Mouse (Mus musculus): ENCODE measurements around the gene Fbxl16. TPM values are rescaled to one million over a fixed set of nuclear protein-coding genes. Genes with fewer than 3 reads are reported as not detected.

The Fbxl16 gene
- polyA plus RNA-seq, 1 experiment from 2014 or later = 31.7 TPM

DNA sequence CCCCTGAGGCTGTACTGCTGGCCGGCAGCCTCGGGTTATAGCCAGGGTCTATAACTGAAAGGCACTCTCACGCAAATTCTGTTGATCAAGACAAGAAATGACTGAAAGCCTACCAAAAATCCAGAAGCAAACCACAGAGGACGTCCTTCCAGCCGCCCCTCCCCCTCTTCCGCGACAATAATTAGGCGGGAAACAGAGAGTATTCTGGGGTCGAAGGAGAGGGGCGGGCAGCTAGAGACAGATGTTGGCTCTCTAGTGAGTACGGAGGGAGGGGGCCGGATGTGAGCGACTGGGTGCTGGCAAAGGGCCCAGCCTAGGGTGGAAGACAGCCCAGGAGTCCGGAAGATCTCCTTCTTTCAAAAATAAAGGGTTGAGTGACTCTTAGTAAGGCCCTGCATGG, 16.3 kb upstream of the Fbxl16 start, which contains the start of gene Fam173a:
TSS of gene Fam173a (minus strand) at position 287 of the 400 bp plus-strand sequence.
- H3K27me3 ChIP-seq (ENCODE audit: control insufficient read depth, insufficient read depth, low read length) = no peaks in the 10 kb centered on the region

DNA sequence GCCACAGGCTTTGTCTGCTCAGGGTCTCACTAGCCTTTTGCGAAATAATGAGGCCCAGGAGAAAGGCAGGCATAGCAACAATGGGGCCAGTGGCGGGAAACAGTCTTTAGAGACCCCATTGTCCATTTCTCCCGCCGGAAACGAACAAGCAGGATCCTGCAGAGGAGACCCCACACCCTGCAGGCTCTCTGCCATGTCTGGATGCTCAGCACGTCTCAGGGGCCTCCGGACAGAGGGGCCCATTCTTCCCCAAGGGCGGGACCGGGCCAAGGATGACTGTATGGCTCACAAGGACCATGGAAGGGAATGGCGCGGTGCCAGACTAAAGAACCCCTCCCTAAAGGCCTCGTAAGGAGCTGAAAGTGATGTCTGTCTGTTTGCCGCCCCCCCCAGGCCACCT, 14.7 kb upstream of the Fbxl16 start:
- Histone ChIP-seq H3K4me2 (replicated peaks) (peak overlapping the region; percentile 70), H3K9ac (peak overlapping the region; percentile 47; the same call in 1 of the 2 replicates), H3K4me3 (replicated peaks; ENCODE audit: low read length) (no peak overlapping the region), H3K36me3 (replicated peaks; ENCODE audit: control insufficient read depth, insufficient read depth) (peaks cover 8% of the 10 kb centered on the region), H3K27me3 (ENCODE audit: control insufficient read depth, insufficient read depth, low read length) (no peaks in the 10 kb centered on the region), H3K9me3 (ENCODE audit: control insufficient read depth, low read length) (no peaks in the 10 kb centered on the region), H3K4me1 (replicated peaks; ENCODE audit: control insufficient read depth, insufficient read depth, low read length) (peaks cover 26% of the 10 kb centered on the region), H3K27ac (peak overlapping the region; percentile 40; the same call in 1 of the 2 replicates)
- 7% methylated on average over 13 of the region's 13 CpGs for WGBS
- no peak for DNase-seq (ENCODE audit: low spot score)
- no peak for ATAC-seq (ENCODE audit: low FRiP score)

More for the DNA sequence above, 16.3 kb upstream of the Fbxl16 start, which contains the start of gene Fam173a:
- DNase-seq (ENCODE audit: low spot score) (peak; percentile 69), ATAC-seq (ENCODE audit: low FRiP score) (peak; percentile 51; the same call in 1 of the 2 replicates)
- Histone ChIP-seq H3K4me3 (replicated peaks; ENCODE audit: low read length) (peak within 1 kb of the TSS; percentile 60), H3K9ac (peak within 1 kb of the TSS; percentile 80), H3K4me1 (replicated peaks; ENCODE audit: control insufficient read depth, insufficient read depth, low read length) (peaks cover 26% of the 10 kb centered on the region), H3K4me2 (replicated peaks) (peak within 1 kb of the TSS; percentile 85), H3K27ac (peak within 1 kb of the TSS; percentile 95), H3K9me3 (ENCODE audit: control insufficient read depth, low read length) (no peaks in the 10 kb centered on the region), H3K36me3 (replicated peaks; ENCODE audit: control insufficient read depth, insufficient read depth) (peaks cover 19% of the 10 kb centered on the region)
- under 1% methylated on average over 14 of the region's 14 CpGs for WGBS

DNA sequence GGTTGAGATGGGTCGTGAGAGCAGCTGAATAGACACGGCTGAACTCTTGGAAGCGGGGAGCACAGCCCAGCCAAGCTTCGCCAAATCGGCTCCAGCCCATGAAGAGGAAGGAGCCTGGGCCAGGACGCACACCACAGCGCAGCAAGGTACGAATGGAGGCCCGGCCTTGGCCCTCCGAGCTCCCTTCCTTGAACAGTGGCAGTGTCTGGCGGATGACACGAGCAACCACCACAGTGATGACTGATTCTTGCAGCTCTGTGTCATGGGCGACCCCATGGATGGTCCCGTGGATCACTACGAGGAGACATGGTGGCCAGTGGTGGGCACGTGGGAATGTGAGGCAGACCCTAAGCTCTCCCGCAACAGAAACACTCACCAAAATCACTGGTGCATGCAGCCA, 13.9 kb upstream of the Fbxl16 start:
- 39% methylated on average over 17 of the region's 17 CpGs for WGBS
- Histone ChIP-seq H3K9ac (peak overlapping the region; percentile 47), H3K4me2 (replicated peaks) (peak overlapping the region; percentile 70), H3K27ac (peak overlapping the region; percentile 40), H3K27me3 (ENCODE audit: control insufficient read depth, insufficient read depth, low read length) (no peaks in the 10 kb centered on the region), H3K4me3 (replicated peaks; ENCODE audit: low read length) (peak overlapping the region; percentile 49), H3K4me1 (replicated peaks; ENCODE audit: control insufficient read depth, insufficient read depth, low read length) (peaks cover 26% of the 10 kb centered on the region), H3K36me3 (replicated peaks; ENCODE audit: control insufficient read depth, insufficient read depth) (0 out of 2 replicates have a peak, but pooled peaks cover under 1% of the 10 kb centered on the region), H3K9me3 (ENCODE audit: control insufficient read depth, low read length) (no peaks in the 10 kb centered on the region)
- ATAC-seq (ENCODE audit: low FRiP score) (no peak), DNase-seq (ENCODE audit: low spot score) (no peak)

GRCm38 (mm10) chr17:25795609-25796092, 13.2 kb upstream of the Fbxl16 start, which contains the start of gene AC134908.4:
AC134908.4 (minus strand) TSS chr17:25795659.
- Histone ChIP-seq H3K9ac (peak within 1 kb of the TSS; percentile 47), H3K4me2 (replicated peaks) (peak within 1 kb of the TSS; percentile 70), H3K36me3 (replicated peaks; ENCODE audit: control insufficient read depth, insufficient read depth) (no peaks in the 10 kb centered on the region), H3K4me3 (replicated peaks; ENCODE audit: low read length) (peak within 1 kb of the TSS; percentile 49), H3K27me3 (ENCODE audit: control insufficient read depth, insufficient read depth, low read length) (no peaks in the 10 kb centered on the region), H3K4me1 (replicated peaks; ENCODE audit: control insufficient read depth, insufficient read depth, low read length) (peaks cover 26% of the 10 kb centered on the region), H3K9me3 (ENCODE audit: control insufficient read depth, low read length) (no peaks in the 10 kb centered on the region), H3K27ac (peak within 1 kb of the TSS; percentile 62)
- WGBS = 5% methylated on average over 6 of the region's 6 CpGs
- no peak for DNase-seq (ENCODE audit: low spot score)
- ATAC-seq (ENCODE audit: low FRiP score) = no peak; the same call in 1 of the 2 replicates

DNA sequence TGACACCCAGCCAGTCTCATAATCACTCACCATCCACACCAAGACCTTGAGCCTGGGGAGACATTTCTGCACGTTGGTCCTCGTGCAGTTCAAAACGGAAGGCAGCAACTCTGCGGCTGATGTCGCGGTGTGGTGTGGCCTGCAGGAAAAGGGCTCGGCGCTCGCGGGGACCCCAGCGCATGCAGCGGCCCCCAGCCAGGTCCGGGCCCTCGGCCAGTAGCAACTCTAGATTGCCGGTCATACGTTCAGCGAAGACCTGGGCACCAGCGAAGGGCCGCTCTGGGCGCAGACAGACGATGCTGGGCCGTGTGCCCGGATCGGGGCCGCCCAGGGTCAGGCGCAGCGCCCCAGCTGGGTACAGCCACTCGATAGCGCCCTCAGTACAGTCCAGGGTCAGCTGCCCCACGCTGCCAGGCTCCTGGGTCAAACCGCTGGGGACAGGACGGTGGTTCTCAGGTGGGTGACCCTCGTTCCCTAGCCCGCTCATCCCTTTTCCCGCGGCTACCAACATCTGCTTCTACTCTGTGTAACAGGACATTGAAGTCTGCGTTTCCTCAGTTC, 12.6 kb upstream of the Fbxl16 start:
- Histone ChIP-seq H3K9me3 (ENCODE audit: control insufficient read depth, low read length) (no peaks in the 10 kb centered on the region), H3K4me1 (replicated peaks; ENCODE audit: control insufficient read depth, insufficient read depth, low read length) (peaks cover 24% of the 10 kb centered on the region), H3K36me3 (replicated peaks; ENCODE audit: control insufficient read depth, insufficient read depth) (no peaks in the 10 kb centered on the region), H3K27ac (peak overlapping the region; percentile 62), H3K9ac (peak overlapping the region; percentile 47), H3K4me2 (replicated peaks) (peak overlapping the region; percentile 70), H3K27me3 (ENCODE audit: control insufficient read depth, insufficient read depth, low read length) (no peaks in the 10 kb centered on the region), H3K4me3 (replicated peaks; ENCODE audit: low read length) (peak overlapping the region; percentile 49)
- under 1% methylated on average over 36 of the region's 37 CpGs for WGBS
- no peak for DNase-seq (ENCODE audit: low spot score)
- ATAC-seq (ENCODE audit: low FRiP score) = no peak

GRCm38 (mm10) chr17:25796951-25797369, 11.9 kb upstream of the Fbxl16 start, which contains the start of gene Metrn:
Metrn (minus strand) TSS chr17:25797136.
- peak within 1 kb of the TSS; percentile 47 for H3K9ac ChIP-seq
- DNase-seq (ENCODE audit: low spot score) = peak; percentile 72
- WGBS = 0% methylated on average over 35 of the region's 35 CpGs
- no peaks in the 10 kb centered on the region for H3K9me3 ChIP-seq (ENCODE audit: control insufficient read depth, low read length)
- H3K27ac ChIP-seq = peak within 1 kb of the TSS; percentile 62
- peak within 1 kb of the TSS; percentile 70 for H3K4me2 ChIP-seq (replicated peaks)
- no peaks in the 10 kb centered on the region for H3K27me3 ChIP-seq (ENCODE audit: control insufficient read depth, insufficient read depth, low read length)
- no peaks in the 10 kb centered on the region for H3K36me3 ChIP-seq (replicated peaks; ENCODE audit: control insufficient read depth, insufficient read depth)
- H3K4me3 ChIP-seq (replicated peaks; ENCODE audit: low read length) = peak within 1 kb of the TSS; percentile 49
- peak; percentile 63 for ATAC-seq (ENCODE audit: low FRiP score)
- peaks cover 20% of the 10 kb centered on the region for H3K4me1 ChIP-seq (replicated peaks; ENCODE audit: control insufficient read depth, insufficient read depth, low read length)

DNA sequence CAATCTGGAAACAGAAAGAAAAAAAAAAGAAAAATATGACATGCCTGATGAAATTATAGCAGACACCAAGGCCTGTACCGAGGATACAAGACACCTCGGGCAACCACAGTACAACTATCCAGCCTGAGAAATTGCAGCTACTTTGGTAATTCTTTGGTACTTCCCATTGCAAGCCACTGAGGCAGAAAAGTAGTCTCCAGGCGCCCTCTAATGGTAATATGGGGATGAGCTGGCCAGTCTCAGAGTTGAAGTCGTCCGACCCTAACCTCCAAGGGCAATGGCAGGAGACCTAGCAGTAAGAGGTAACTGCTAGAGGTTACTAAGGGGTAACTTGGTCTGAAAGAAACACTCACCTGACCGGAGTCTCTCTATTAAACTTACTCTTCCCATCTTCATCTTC, 7.9 kb upstream of the Fbxl16 start:
- WGBS = 10% methylated on average over 6 of the region's 6 CpGs

DNA sequence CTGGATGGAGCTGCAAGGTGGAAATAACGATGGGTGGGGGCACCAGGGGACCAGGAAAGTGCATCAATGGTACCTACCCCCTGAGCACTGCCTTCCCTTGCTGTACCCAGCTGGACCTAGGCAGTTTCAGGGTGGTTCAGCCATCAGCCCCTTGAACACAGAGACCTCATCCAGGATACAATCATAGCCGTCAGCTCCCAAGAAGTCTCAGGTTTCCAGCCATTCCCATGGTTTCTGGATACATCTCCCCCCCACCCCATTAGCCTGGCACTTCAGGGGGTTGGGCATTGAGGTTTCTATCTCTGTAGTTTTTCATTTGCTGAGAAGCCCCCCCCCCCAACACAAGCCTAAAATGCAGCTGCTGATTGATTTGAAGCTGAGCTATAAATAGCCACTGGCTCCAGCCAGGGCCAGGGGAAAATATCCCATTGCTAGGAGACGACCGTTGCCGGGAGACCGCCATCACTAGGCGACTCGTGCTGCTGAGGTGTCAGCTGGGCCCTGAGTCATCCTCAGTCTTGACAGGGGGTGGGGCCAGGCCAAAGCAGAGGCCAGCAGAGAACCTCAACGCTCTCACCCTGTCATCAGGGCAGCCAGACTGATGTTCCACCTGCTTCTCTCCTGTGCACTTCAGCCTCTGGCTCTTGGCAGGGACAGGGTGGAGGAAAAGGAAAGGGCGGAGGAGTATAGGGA, 5.9 kb upstream of the Fbxl16 start:
- peaks cover 24% of the 10 kb centered on the region for H3K4me1 ChIP-seq (replicated peaks; ENCODE audit: control insufficient read depth, insufficient read depth, low read length)
- H3K27ac ChIP-seq = peak overlapping the region; percentile 90
- 9% methylated on average over 10 of the region's 10 CpGs for WGBS
- no peaks in the 10 kb centered on the region for H3K36me3 ChIP-seq (replicated peaks; ENCODE audit: control insufficient read depth, insufficient read depth)
- no peaks in the 10 kb centered on the region for H3K9me3 ChIP-seq (ENCODE audit: control insufficient read depth, low read length)
- peak overlapping the region; percentile 36 for H3K4me2 ChIP-seq (replicated peaks)
- DNase-seq (ENCODE audit: low spot score) (peak; percentile 81), ATAC-seq (ENCODE audit: low FRiP score) (peak; percentile 85)
- no peaks in the 10 kb centered on the region for H3K27me3 ChIP-seq (ENCODE audit: control insufficient read depth, insufficient read depth, low read length)
- H3K9ac ChIP-seq = peak overlapping the region; percentile 43
- no peak overlapping the region for H3K4me3 ChIP-seq (replicated peaks; ENCODE audit: low read length)

More for the DNA sequence above, 7.9 kb upstream of the Fbxl16 start:
- Histone ChIP-seq H3K4me3 (replicated peaks; ENCODE audit: low read length) (no peak overlapping the region), H3K4me1 (replicated peaks; ENCODE audit: control insufficient read depth, insufficient read depth, low read length) (peaks cover 31% of the 10 kb centered on the region), H3K27ac (no peak overlapping the region), H3K9ac (no peak overlapping the region), H3K36me3 (replicated peaks; ENCODE audit: control insufficient read depth, insufficient read depth) (no peaks in the 10 kb centered on the region), H3K9me3 (ENCODE audit: control insufficient read depth, low read length) (no peaks in the 10 kb centered on the region), H3K27me3 (ENCODE audit: control insufficient read depth, insufficient read depth, low read length) (no peaks in the 10 kb centered on the region), H3K4me2 (replicated peaks) (no peak overlapping the region)
- no peak for ATAC-seq (ENCODE audit: low FRiP score)
- DNase-seq (ENCODE audit: low spot score) = peak; percentile 82

GRCm38 (mm10) chr17:25806507-25806906, 2.4 kb upstream of the Fbxl16 start:
- WGBS = 83% methylated on average over 4 of the region's 4 CpGs
- ATAC-seq (ENCODE audit: low FRiP score) (no peak), DNase-seq (ENCODE audit: low spot score) (no peak)
- no peak overlapping the region for H3K27ac ChIP-seq
- H3K36me3 ChIP-seq (replicated peaks; ENCODE audit: control insufficient read depth, insufficient read depth) = no peaks in the 10 kb centered on the region
- no peaks in the 10 kb centered on the region for H3K9me3 ChIP-seq (ENCODE audit: control insufficient read depth, low read length)
- H3K4me3 ChIP-seq (replicated peaks; ENCODE audit: low read length) = no peak overlapping the region
- H3K4me1 ChIP-seq (replicated peaks; ENCODE audit: control insufficient read depth, insufficient read depth, low read length) = peaks cover 45% of the 10 kb centered on the region
- no peaks in the 10 kb centered on the region for H3K27me3 ChIP-seq (ENCODE audit: control insufficient read depth, insufficient read depth, low read length)
- H3K9ac ChIP-seq = no peak overlapping the region
- no peak overlapping the region for H3K4me2 ChIP-seq (replicated peaks)
